Mouse (Mus musculus) left cerebral cortex, adult 6 months (tissue): ENCODE data around the gene Vcan. TPM values are rescaled to one million over a fixed set of nuclear protein-coding genes. Genes with fewer than 3 reads are reported as not detected.

Source experiments
- long read RNA-seq, 2 experiments: library from polyadenylated mRNA; unstranded; transcript quantifications; one replicate each; pipeline ENCODE4 v2.0.0; 2019 to 2020
- polyA plus RNA-seq: library from polyadenylated mRNA; unstranded; fragments of <200 nt; fragmentation: Nextera tagmentation; gene quantifications from 2 replicates; pipeline ENCODE4 v1.2.3, GENCODE M21; 2021

Vcan gene
- polyA plus RNA-seq = 2.2 and 3.8 TPM in 2 replicates
- long read RNA-seq, experiment 1, full-length matches to known transcripts = 1 of 3 reads
- long read RNA-seq, experiment 1, partial matches to known transcripts = 2 of 3 reads
- long read RNA-seq, experiment 1, other reads (novel, unspliced or antisense) = 0 of 3 reads
- long read RNA-seq, experiment 2, full-length matches to known transcripts = 1 of 8 reads
- long read RNA-seq, experiment 2, partial matches to known transcripts = 5 of 8 reads
- long read RNA-seq, experiment 2, other reads (novel, unspliced or antisense) = 2 of 8 reads

DNA sequence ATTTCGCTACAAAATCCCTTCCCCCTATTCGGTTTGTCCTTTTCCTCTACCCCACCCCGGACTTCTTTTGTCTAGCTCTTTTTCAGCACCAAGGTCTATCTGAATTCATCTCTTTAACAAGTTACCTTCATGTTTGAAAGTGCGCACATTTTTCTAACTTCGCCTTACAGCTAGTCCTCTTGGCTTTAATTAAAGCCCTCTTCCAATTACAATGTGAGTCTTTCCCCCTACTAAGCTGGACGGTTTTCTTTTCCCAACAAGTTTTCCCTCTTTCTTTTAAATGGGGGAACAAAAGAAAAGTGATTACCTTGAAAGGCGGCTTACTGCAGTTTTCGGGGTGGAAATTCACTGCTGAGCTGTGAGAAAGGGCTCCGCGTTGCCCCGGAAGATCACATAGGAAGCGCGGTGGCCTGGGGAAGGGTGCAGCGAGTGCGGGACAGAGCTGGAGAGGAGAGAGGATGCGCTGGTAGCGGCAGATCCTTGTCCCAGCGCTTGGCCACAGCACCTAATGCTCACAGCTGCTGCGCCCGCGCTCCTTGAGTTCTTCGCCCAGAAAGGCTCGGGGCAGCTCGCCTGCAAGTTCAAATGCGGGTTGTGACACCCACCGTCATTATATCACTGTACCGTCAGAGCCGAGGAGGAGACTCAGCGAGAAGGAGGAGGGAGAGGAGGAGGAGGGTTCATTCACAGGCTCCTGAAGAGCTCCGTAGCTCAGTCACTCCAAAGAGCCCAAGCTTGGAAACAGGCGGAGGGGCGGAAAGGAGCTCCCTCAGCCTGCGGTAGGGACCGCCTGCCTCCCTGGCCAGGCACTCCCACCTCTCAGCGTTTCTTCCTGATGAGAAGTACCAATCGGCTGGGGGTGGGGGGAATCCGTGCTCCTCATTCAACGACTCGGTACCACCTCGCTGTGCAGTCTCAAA, at the start of gene Vcan:
Vcan (minus strand) TSS at position 744 of the 920 bp plus-strand sequence.

Other genes with a start within 250 kb of the Vcan start
- gene Hapln1, start 202.7 kb downstream of the Vcan start, polyA plus RNA-seq = 8.0 and 10.7 TPM in 2 replicates